Mouse (Mus musculus) gastrocnemius, postnatal 36 days (tissue): ENCODE results near the gene Ctrb1. TPM values are rescaled to one million over a fixed set of nuclear protein-coding genes. Genes with fewer than 3 reads are reported as not detected.

Source experiments
- DNase-seq, 2 experiments: peaks; one replicate each; pipeline ENCODE4 v3.0.0; 2022
- intact Hi-C: fragments of 180-260 bp; cut with DNase I; formaldehyde crosslinking; loops from one replicate; pipeline ENCODE4 v1.15.1; 2025
- microRNA-seq, 2 experiments: library from miRNA; unstranded; fragments of <30 nt; microRNA quantifications; one replicate each; pipeline ENCODE4 v1.2.0; 2021
- total RNA-seq, 2 experiments: library from RNA; stranded (reverse); gene quantifications; 2 replicates each; pipeline ENCODE4 v1.2.3; 2021

Gene Ctrb1
- total RNA-seq, 2 experiments from 2014 or later = not detected

GRCm38 (mm10) chr8:111641064-111641463 lies 49.7 kb downstream of the Ctrb1 start:
- intact Hi-C loops = no loop called here
- DNase-seq = no peak

GRCm38 (mm10) chr8:111638086-111638485 lies 52.7 kb downstream of the Ctrb1 start:
- no peak for DNase-seq
- intact Hi-C loops = no loop called here

Small RNA genes lying within 50 kb of the gene (microRNA-seq; reads per million reads assigned to microRNA genes)
- gene Mir7076 = 0 reads per million in 2 experiments

Other genes starting within 250 kb of the Ctrb1 start
- gene Wdr59, start 168.9 kb downstream of the Ctrb1 start, total RNA-seq = 1 to 10 TPM; 7.1 to 8.1 TPM
- gene Znrf1, start 154.9 kb downstream of the Ctrb1 start, total RNA-seq = 10 to 100 TPM; 55.6 TPM
- 10 to 100 TPM; 32.4 to 34.9 TPM for gene Ldhd, start 60.6 kb downstream of the Ctrb1 start, total RNA-seq
- 1 to 10 TPM; 6.8 to 9.2 TPM for gene Zfp1, start 47.6 kb downstream of the Ctrb1 start, total RNA-seq
- 10 to 100 TPM in 1 of 2 experiments, 1 to 10 TPM in 1; 9.4 to 10.5 TPM for gene Bcar1, start 52.8 kb upstream of the Ctrb1 start, total RNA-seq
- gene Cfdp1, start 163.3 kb upstream of the Ctrb1 start, total RNA-seq = 10 to 100 TPM; 14.6 to 17.9 TPM
- gene Tmem170, start 185.7 kb upstream of the Ctrb1 start, total RNA-seq = 1 to 10 TPM; 1.1 to 1.9 TPM
- gene Chst5, start 219.4 kb upstream of the Ctrb1 start, total RNA-seq = under 1 TPM; 0.10 to 0.20 TPM
- 1 to 10 TPM in 1 of 2 experiments, under 1 TPM in 1; 0.86 to 1.1 TPM for gene Tmem231, start 242.9 kb upstream of the Ctrb1 start, total RNA-seq
- 10 to 100 TPM; 90.1 to 93.5 TPM for gene Gabarapl2, start 249.7 kb upstream of the Ctrb1 start, total RNA-seq